Mouse (Mus musculus): ENCODE data around the gene Ank.

GRCm38 (mm10) chr15:27463876-27464275, 2.6 kb upstream of the Ank start:
- TF ChIP-seq CTCF (IDR thresholded peaks at IDR 0.05; ENCODE audit: borderline replicate concordance, insufficient read depth, low read depth, low read length) (no peak), POLR2A (IDR thresholded peaks at IDR 0.05; ENCODE audit: borderline replicate concordance, insufficient read depth, low read length) (no peak)
